In the genomic region with DNA sequence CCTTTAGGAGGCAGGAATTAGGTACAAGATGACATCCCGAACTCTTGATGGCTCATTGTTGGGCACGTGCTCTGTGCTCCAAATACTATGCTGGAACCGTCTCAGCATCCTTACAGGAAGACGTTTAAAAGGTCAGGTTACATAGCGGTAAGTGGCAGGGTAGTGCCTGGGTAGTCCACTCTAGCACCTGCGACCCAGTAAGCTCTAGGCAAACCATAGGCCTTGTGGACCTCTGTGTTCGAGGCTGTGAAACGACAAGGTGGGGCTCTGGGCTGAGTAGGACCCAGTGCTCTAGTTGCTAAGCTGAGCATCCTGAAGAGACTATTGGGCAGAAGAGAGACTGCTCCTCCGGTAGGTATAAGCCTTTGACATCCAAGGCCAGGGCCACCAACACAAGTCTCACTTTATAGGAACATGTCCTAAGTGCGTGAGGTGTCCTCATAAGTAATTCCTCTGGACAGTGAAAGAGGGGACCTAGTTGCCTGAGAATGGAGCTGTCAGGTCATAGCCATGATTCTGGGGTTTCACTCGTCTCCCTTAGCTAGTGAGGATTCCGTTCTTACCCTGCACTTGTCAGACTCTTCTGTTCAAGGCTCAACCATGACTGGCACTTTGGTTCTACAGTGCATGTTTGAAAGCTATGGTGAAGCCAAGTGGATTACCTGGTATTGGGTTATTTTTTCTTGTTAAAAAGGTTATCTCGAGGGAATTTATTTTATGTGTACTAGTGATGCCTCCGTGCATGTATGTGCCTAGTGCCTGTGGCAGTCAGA, we compare ENCODE assay signal across 10 mouse cellular contexts. TPM values are rescaled to one million over a fixed set of nuclear protein-coding genes. Genes with fewer than 3 reads are reported as not detected.
DNase-seq lines count a peak whose midpoint lies in the region; ATAC-seq and TF ChIP-seq lines count a peak whose summit lies in the region.
"Had no signal": no experiment of that assay in that cellular context is flagged by ENCODE, and none has a peak within 500 bp of the region (broad histone marks: within the 10 kb centered on the region; RNA-seq: fewer than 3 reads in every experiment).

No protein-coding gene starts in this region.

- 0 out of 2 replicates have a peak overlapping the region, but pooled peaks have one; percentile 60 for H3K4me2 ChIP-seq in lung, postnatal 0 days (replicated peaks; ENCODE audit: low read depth, low read length)
- peak overlapping the region; percentile 74 for H3K4me2 ChIP-seq in limb, embryonic 14.5 days (replicated peaks; ENCODE audit: low read depth, low read length, severe bottlenecking)

- H3K9ac ChIP-seq in lung, postnatal 0 days (replicated peaks; ENCODE audit: low read depth): no peak overlapping the region
- H3K9ac ChIP-seq in limb, embryonic 14.5 days (ENCODE audit: low read depth, low read length, severe bottlenecking): peak overlapping the region; percentile 44

- peaks cover 38% of the 10 kb centered on the region for H3K4me1 ChIP-seq in cerebellum, adult 2 months (ENCODE audit: control insufficient read depth, insufficient read depth, low read length)
- H3K4me1 ChIP-seq in lung, postnatal 0 days (ENCODE audit: insufficient read depth, low read depth, low read length): no peaks in the 10 kb centered on the region
- H3K4me1 ChIP-seq in limb, embryonic 14.5 days (ENCODE audit: control insufficient read depth, insufficient read depth, low read length): no peaks in the 10 kb centered on the region

- WGBS in cerebellum, adult 2 months: 45% methylated on average over 14 of the region's 14 CpGs
- 49% methylated on average over 14 of the region's 14 CpGs for WGBS in lung, postnatal 0 days
- WGBS in limb, embryonic 14.5 days: 50% methylated on average over 14 of the region's 14 CpGs

- peak overlapping the region; percentile 33; the same call in 1 of the 2 replicates for H3K27ac ChIP-seq in cerebellum, adult 2 months (ENCODE audit: insufficient read depth, low read length)
- H3K27ac ChIP-seq in lung, postnatal 0 days (ENCODE audit: low read length): no peak overlapping the region
- no peak overlapping the region for H3K27ac ChIP-seq in limb, embryonic 14.5 days (replicated peaks; ENCODE audit: low read depth, low read length)

- H3K9me3 ChIP-seq in lung, postnatal 0 days (ENCODE audit: low read length): no peaks in the 10 kb centered on the region
- H3K9me3 ChIP-seq in limb, embryonic 14.5 days (ENCODE audit: control insufficient read depth, low read length): no peaks in the 10 kb centered on the region

- no peak for TF ChIP-seq EP300 in lung, postnatal 0 days (IDR thresholded peaks at IDR 0.05)

- TF ChIP-seq POLR2A in cerebellum, adult 2 months (IDR thresholded peaks at IDR 0.05; ENCODE audit: borderline replicate concordance, insufficient read depth, low read length): no peak
- TF ChIP-seq POLR2A in limb, embryonic 14.5 days (IDR thresholded peaks at IDR 0.05; ENCODE audit: borderline replicate concordance, extremely low read depth, insufficient read depth, insufficient read length): no peak

- no peak overlapping the region for H3K4me3 ChIP-seq in cerebellum, adult 2 months (replicated peaks; ENCODE audit: insufficient read depth, low read depth, low read length)
- H3K4me3 ChIP-seq in lung, postnatal 0 days (ENCODE audit: low read depth, low read length): no peak overlapping the region
- H3K4me3 ChIP-seq in limb, embryonic 14.5 days (replicated peaks; ENCODE audit: low read length): peak overlapping the region; percentile 37

- no peaks in the 10 kb centered on the region for H3K36me3 ChIP-seq in lung, postnatal 0 days (ENCODE audit: insufficient read depth, low read length)
- H3K36me3 ChIP-seq in limb, embryonic 14.5 days (ENCODE audit: control insufficient read depth, insufficient read depth, low read length): no peaks in the 10 kb centered on the region

- no peak for ATAC-seq in lung, postnatal 0 days
- ATAC-seq in limb, embryonic 14.5 days (ENCODE audit: low FRiP score, low read depth): no peak
- ATAC-seq in granulocyte monocyte progenitor cell, adult 5-6 weeks (replicated peaks; ENCODE audit: poor library complexity, severe bottlenecking): no peak

- no peak for TF ChIP-seq CTCF in cerebellum, adult 2 months (IDR thresholded peaks at IDR 0.05; ENCODE audit: borderline replicate concordance, insufficient read depth, low read depth, low read length)
- no peak for TF ChIP-seq CTCF in lung, postnatal 0 days (IDR thresholded peaks at IDR 0.05)

- peak; percentile 27 to 39 for DNase-seq in cerebellum, adult 2 months
- no peak for DNase-seq in cerebellum, adult 9-10 months
- no peak for DNase-seq in lung, postnatal 0 days (ENCODE audit: low spot score)
- no peak for DNase-seq in lung, postnatal 4 days
- no peak for DNase-seq in limb, embryonic 14.5 days (ENCODE audit: low spot score)
- no peak for DNase-seq in gastrocnemius, postnatal 4 days (ENCODE audit: low spot score in 2 of 2)
- no peak for DNase-seq in embryo, embryonic 10.5 days (ENCODE audit: low spot score)
- DNase-seq: kidney, adult 9 months had no signal

- no peaks in the 10 kb centered on the region for H3K27me3 ChIP-seq in cerebellum, adult 2 months (ENCODE audit: control insufficient read depth, insufficient read depth, low read length)
- peaks cover 15% of the 10 kb centered on the region; the same call in 1 of the 2 replicates for H3K27me3 ChIP-seq in lung, postnatal 0 days (replicated peaks; ENCODE audit: insufficient read depth, low read length)
- peaks cover 19% of the 10 kb centered on the region; the same call in 1 of the 2 replicates for H3K27me3 ChIP-seq in limb, embryonic 14.5 days (ENCODE audit: control insufficient read depth, insufficient read depth, low read length)

RNA-seq across cellular contexts. Expression of a gene that starts 13.2 kb away (rescaled TPM):
- polyA plus RNA-seq in cerebellum, adult 2 months (2012; rRNA removed): 282 and 290 TPM in 2 replicates
- 0.30 and 0.36 TPM in 2 replicates for polyA plus RNA-seq in lung, postnatal 0 days (2015; fragmentation: Nextera tagmentation; extraction: Ambion mirVana)
- 0.34 and 0.42 TPM in 2 replicates for polyA plus RNA-seq in limb, embryonic 14.5 days (2012; rRNA removed)
- polyA plus RNA-seq in limb, embryonic 14.5 days (2014; fragmentation: Nextera tagmentation; extraction: Ambion mirVana): 0.43 and 1.3 TPM in 2 replicates
- total RNA-seq in granulocyte monocyte progenitor cell, adult 5-6 weeks (2014; fragmentation: Nextera tagmentation): not detected in 2 replicates
- total RNA-seq in granulocyte monocyte progenitor cell, adult 5-6 weeks (2017): not detected in 2 replicates
- total RNA-seq in gastrocnemius, postnatal 4 days (2021): under 1 TPM; 0.17 to 0.26 TPM
- total RNA-seq: common myeloid progenitor, adult 5-6 weeks had no signal

RNA-seq across cellular contexts. Expression of a gene that starts 16.1 kb away (rescaled TPM):
- polyA plus RNA-seq in cerebellum, adult 2 months (2012; rRNA removed): 0.20 and 0.21 TPM in 2 replicates
- 42.2 and 46.5 TPM in 2 replicates for polyA plus RNA-seq in lung, postnatal 0 days (2015; fragmentation: Nextera tagmentation; extraction: Ambion mirVana)
- polyA plus RNA-seq in limb, embryonic 14.5 days (2012; rRNA removed): 0.09 TPM in 1 of 2 replicates, not detected in the other
- polyA plus RNA-seq in limb, embryonic 14.5 days (2014; fragmentation: Nextera tagmentation; extraction: Ambion mirVana): 0.15 TPM in 1 of 2 replicates, not detected in the other
- total RNA-seq in granulocyte monocyte progenitor cell, adult 5-6 weeks (2014; fragmentation: Nextera tagmentation): not detected in 2 replicates
- total RNA-seq in granulocyte monocyte progenitor cell, adult 5-6 weeks (2017): not detected in 2 replicates
- total RNA-seq in gastrocnemius, postnatal 4 days (2021): not detected
- total RNA-seq: common myeloid progenitor, adult 5-6 weeks had no signal

RNA-seq across cellular contexts. Expression of a gene that starts 17.8 kb away (rescaled TPM):
- polyA plus RNA-seq in cerebellum, adult 2 months (2012; rRNA removed): not detected in 2 replicates
- not detected in 2 replicates for polyA plus RNA-seq in lung, postnatal 0 days (2015; fragmentation: Nextera tagmentation; extraction: Ambion mirVana)
- polyA plus RNA-seq in limb, embryonic 14.5 days (2012; rRNA removed): not detected in 2 replicates
- polyA plus RNA-seq in limb, embryonic 14.5 days (2014; fragmentation: Nextera tagmentation; extraction: Ambion mirVana): not detected in 2 replicates
- not detected in 2 replicates for total RNA-seq in granulocyte monocyte progenitor cell, adult 5-6 weeks (2014; fragmentation: Nextera tagmentation)
- total RNA-seq in granulocyte monocyte progenitor cell, adult 5-6 weeks (2017): not detected in 2 replicates
- total RNA-seq in gastrocnemius, postnatal 4 days (2021): not detected
- total RNA-seq: common myeloid progenitor, adult 5-6 weeks had no signal

RNA-seq across cellular contexts. Expression of a gene that starts 26.4 kb away (rescaled TPM):
- 33.2 and 34.1 TPM in 2 replicates for polyA plus RNA-seq in cerebellum, adult 2 months (2012; rRNA removed)
- 36.8 and 40.9 TPM in 2 replicates for polyA plus RNA-seq in lung, postnatal 0 days (2015; fragmentation: Nextera tagmentation; extraction: Ambion mirVana)
- 34.8 and 35.3 TPM in 2 replicates for polyA plus RNA-seq in limb, embryonic 14.5 days (2012; rRNA removed)
- polyA plus RNA-seq in limb, embryonic 14.5 days (2014; fragmentation: Nextera tagmentation; extraction: Ambion mirVana): 70.2 and 83.5 TPM in 2 replicates
- 36.5 and 37.2 TPM in 2 replicates for total RNA-seq in granulocyte monocyte progenitor cell, adult 5-6 weeks (2014; fragmentation: Nextera tagmentation)
- 34.1 and 38.6 TPM in 2 replicates for total RNA-seq in granulocyte monocyte progenitor cell, adult 5-6 weeks (2017)
- total RNA-seq in gastrocnemius, postnatal 4 days (2021): 10 to 100 TPM; 36.5 to 40.2 TPM

RNA-seq across cellular contexts. Expression of a gene that starts 33.5 kb away (rescaled TPM):
- 103 TPM in 2 replicates for polyA plus RNA-seq in cerebellum, adult 2 months (2012; rRNA removed)
- polyA plus RNA-seq in lung, postnatal 0 days (2015; fragmentation: Nextera tagmentation; extraction: Ambion mirVana): 88.4 and 89.0 TPM in 2 replicates
- polyA plus RNA-seq in limb, embryonic 14.5 days (2012; rRNA removed): 121 and 165 TPM in 2 replicates
- polyA plus RNA-seq in limb, embryonic 14.5 days (2014; fragmentation: Nextera tagmentation; extraction: Ambion mirVana): 117 and 126 TPM in 2 replicates
- total RNA-seq in granulocyte monocyte progenitor cell, adult 5-6 weeks (2014; fragmentation: Nextera tagmentation): 34.7 and 46.0 TPM in 2 replicates
- total RNA-seq in granulocyte monocyte progenitor cell, adult 5-6 weeks (2017): 17.8 and 35.7 TPM in 2 replicates
- total RNA-seq in gastrocnemius, postnatal 4 days (2021): 10 to 100 TPM; 64.9 to 69.0 TPM

Comparison
In these comparisons a context has a peak if more than half of its experiments do, and no peak if none do; other contexts are left out.
1. DNase-seq: peak in cerebellum, adult 2 months (2 of 2); none in cerebellum, adult 9-10 months (single experiment), lung, postnatal 0 days (single experiment), lung, postnatal 4 days (0 of 2), limb, embryonic 14.5 days (single experiment), gastrocnemius, postnatal 4 days (0 of 2) and embryo, embryonic 10.5 days (single experiment).
2. RNA of a gene that starts 13.2 kb away (polyA plus RNA-seq): 282 to 290 TPM in cerebellum, adult 2 months; 0.34 to 1.3 TPM in limb, embryonic 14.5 days and 0.30 to 0.36 TPM in lung, postnatal 0 days; every median in the first group is over 100 times any median in the second.
3. RNA of a gene that starts 16.1 kb away (polyA plus RNA-seq): 42.2 to 46.5 TPM in lung, postnatal 0 days; 0.20 to 0.21 TPM in cerebellum, adult 2 months and 0.09 to 0.15 TPM in limb, embryonic 14.5 days; every median in the first group is over 10 times any median in the second.